Mouse (Mus musculus): Measurements from ENCODE around the gene Rgcc. TPM values are rescaled to one million over a fixed set of nuclear protein-coding genes. Genes with fewer than 3 reads are reported as not detected.
A peak's percentile ranks its signal among the peaks of the same experiment; 100 is the strongest.

The Rgcc gene
- total and polyA plus RNA-seq, 3 experiments: 66.4 to 124 (median 116) TPM

DNA sequence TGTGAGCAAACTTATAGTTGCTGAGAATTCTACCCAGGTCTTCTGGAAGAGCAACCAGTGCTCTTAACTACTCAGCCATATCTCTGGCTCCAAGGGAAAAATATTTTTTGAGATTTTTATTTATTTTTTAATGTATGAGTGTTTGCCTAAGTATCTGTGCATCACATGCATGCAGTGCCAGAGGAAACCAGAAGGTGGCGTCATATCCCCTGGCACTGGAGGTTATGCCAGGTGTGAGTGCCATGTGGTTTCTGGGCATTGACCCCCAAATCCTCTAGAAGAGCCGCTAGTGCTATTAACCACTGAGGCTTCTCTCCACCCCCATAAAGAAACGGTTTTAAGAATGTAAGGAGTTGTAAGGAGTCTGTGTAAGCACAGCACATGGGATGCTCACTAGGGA, 13.2 kb downstream of the Rgcc start:
- peaks cover 3% of the 10 kb centered on the region; the same call in 1 of the 2 replicates for H3K4me1 ChIP-seq (ENCODE audit: control insufficient read depth, insufficient read depth, low read length)
- no peak for DNase-seq
- H3K27ac ChIP-seq: no peak overlapping the region
- no peaks in the 10 kb centered on the region for H3K79me2 ChIP-seq (replicated peaks; ENCODE audit: control insufficient read depth, insufficient read depth, low read length)
- no peak for TF ChIP-seq EP300 (IDR thresholded peaks at IDR 0.05; ENCODE audit: insufficient read depth, low read depth, low read length)
- TF ChIP-seq CTCF (IDR thresholded peaks at IDR 0.05): peak; percentile 65
- TF ChIP-seq POLR2A (IDR thresholded peaks at IDR 0.05; ENCODE audit: insufficient read depth, low read depth, low read length): no peak
- intact Hi-C loops (cut with DNase I): no loop called here
- H3K9ac ChIP-seq (ENCODE audit: low read depth, low read length): no peak overlapping the region
- peaks cover 18% of the 10 kb centered on the region for H3K36me3 ChIP-seq (ENCODE audit: control insufficient read depth, insufficient read depth, low read length)
- no peak overlapping the region for H3K4me3 ChIP-seq
- 80% methylated on average over 3 of the region's 3 CpGs for WGBS
- no peaks in the 10 kb centered on the region for H3K27me3 ChIP-seq (ENCODE audit: control insufficient read depth, insufficient read depth, low read length)

DNA sequence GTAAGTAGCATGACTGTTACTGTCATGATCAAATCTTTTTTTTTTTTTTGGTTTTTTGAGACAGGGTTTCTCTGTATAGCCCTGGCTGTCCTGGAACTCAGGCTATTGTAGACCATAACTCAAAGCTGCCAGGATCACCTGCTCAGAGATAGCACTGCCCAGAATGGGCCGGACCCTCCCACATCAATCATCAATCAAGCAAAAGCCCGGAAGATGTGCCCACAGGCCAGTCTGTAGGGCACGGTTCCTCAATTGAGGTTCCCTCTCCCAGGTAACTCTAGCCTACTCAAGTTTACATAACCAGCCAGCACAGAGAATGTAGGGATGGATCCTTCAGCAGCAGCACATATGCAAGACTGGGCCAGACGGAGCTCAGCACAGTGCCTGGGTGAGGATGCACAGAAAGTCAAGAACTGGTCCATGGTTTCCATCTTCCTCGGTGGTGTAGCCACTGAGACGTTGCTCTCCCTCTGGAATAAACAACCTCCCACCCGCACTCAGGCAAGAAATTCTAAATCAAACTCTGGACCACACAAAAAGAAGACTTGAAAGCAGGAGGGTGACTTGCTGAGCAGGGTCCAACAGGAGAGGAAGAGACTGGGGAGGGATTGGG, 14.1 kb downstream of the Rgcc start:
- no peak for DNase-seq
- no peak overlapping the region for H3K9ac ChIP-seq (ENCODE audit: low read depth, low read length)
- peaks cover 11% of the 10 kb centered on the region for H3K36me3 ChIP-seq (ENCODE audit: control insufficient read depth, insufficient read depth, low read length)
- 84% methylated on average over 7 of the region's 7 CpGs for WGBS
- no peak overlapping the region for H3K4me3 ChIP-seq
- H3K27me3 ChIP-seq (ENCODE audit: control insufficient read depth, insufficient read depth, low read length): no peaks in the 10 kb centered on the region
- no peak overlapping the region for H3K27ac ChIP-seq
- H3K79me2 ChIP-seq (replicated peaks; ENCODE audit: control insufficient read depth, insufficient read depth, low read length): no peaks in the 10 kb centered on the region
- intact Hi-C loops (cut with DNase I): no loop called here
- TF ChIP-seq CTCF (IDR thresholded peaks at IDR 0.05) (no peak), POLR2A (IDR thresholded peaks at IDR 0.05; ENCODE audit: insufficient read depth, low read depth, low read length) (peak; percentile 54; the same call in 1 of the 2 replicates), EP300 (IDR thresholded peaks at IDR 0.05; ENCODE audit: insufficient read depth, low read depth, low read length) (0 out of 2 replicates have a peak, but pooled peaks have one; percentile 20)
- peaks cover 3% of the 10 kb centered on the region; the same call in 1 of the 2 replicates for H3K4me1 ChIP-seq (ENCODE audit: control insufficient read depth, insufficient read depth, low read length)

DNA sequence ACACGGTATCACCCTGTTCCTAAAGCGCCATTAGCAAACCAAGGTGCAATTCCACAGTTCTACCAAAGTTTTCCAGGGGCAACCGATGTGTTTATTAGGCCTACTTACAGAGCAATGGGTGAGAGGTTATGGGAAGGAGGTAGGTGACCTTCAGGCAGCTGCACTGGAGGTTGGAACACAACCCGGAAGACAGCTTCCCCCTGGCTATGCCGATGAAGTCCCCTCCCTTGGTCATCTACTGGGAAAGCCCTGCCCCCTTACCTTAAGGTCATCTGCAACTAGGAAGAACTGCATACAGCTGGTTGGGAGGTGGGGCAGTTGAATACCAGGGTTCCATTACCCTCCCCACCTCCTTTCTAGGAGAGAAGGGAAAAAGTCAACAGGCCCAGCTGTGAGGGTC, 15.9 kb downstream of the Rgcc start:
- H3K27ac ChIP-seq: no peak overlapping the region
- no peak overlapping the region for H3K4me3 ChIP-seq
- no peaks in the 10 kb centered on the region for H3K79me2 ChIP-seq (replicated peaks; ENCODE audit: control insufficient read depth, insufficient read depth, low read length)
- peaks cover 2% of the 10 kb centered on the region for H3K36me3 ChIP-seq (ENCODE audit: control insufficient read depth, insufficient read depth, low read length)
- intact Hi-C loops (cut with DNase I): no loop called here
- DNase-seq: no peak
- H3K27me3 ChIP-seq (ENCODE audit: control insufficient read depth, insufficient read depth, low read length): no peaks in the 10 kb centered on the region
- 83% methylated on average over 5 of the region's 5 CpGs for WGBS
- H3K4me1 ChIP-seq (ENCODE audit: control insufficient read depth, insufficient read depth, low read length): peaks cover under 1% of the 10 kb centered on the region; the same call in 1 of the 2 replicates
- TF ChIP-seq CTCF (IDR thresholded peaks at IDR 0.05) (no peak), POLR2A (IDR thresholded peaks at IDR 0.05; ENCODE audit: insufficient read depth, low read depth, low read length) (no peak)
- H3K9ac ChIP-seq (ENCODE audit: low read depth, low read length): no peak overlapping the region

DNA sequence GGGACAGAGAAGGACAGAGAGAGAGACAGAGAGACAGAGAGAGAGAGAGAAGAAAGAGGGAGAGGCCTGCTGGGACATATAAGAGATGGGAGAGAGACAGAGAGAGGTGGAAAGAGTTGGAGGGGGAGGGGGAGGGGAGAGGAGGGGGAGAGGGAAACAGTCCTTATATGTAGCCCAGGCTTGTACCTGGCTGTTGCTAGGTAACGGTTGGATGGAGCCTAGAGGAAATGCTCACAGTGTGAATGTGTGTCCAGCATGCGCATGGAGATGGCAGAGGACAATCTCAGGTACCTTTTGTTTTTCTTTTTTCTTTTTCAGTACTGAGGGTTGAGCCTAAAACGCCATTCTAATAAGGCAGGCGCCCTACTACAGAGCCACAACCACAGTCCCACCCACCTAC, 16.8 kb downstream of the Rgcc start:
- WGBS: 88% methylated on average over 4 of the region's 4 CpGs
- intact Hi-C loops (cut with DNase I): no loop called here
- Histone ChIP-seq H3K27me3 (ENCODE audit: control insufficient read depth, insufficient read depth, low read length) (no peaks in the 10 kb centered on the region), H3K9ac (ENCODE audit: low read depth, low read length) (no peak overlapping the region), H3K4me3 (no peak overlapping the region), H3K4me1 (ENCODE audit: control insufficient read depth, insufficient read depth, low read length) (peaks cover 5% of the 10 kb centered on the region), H3K79me2 (replicated peaks; ENCODE audit: control insufficient read depth, insufficient read depth, low read length) (no peaks in the 10 kb centered on the region), H3K27ac (no peak overlapping the region), H3K36me3 (ENCODE audit: control insufficient read depth, insufficient read depth, low read length) (0 out of 2 replicates have a peak, but pooled peaks cover 2% of the 10 kb centered on the region)
- TF ChIP-seq POLR2A (IDR thresholded peaks at IDR 0.05; ENCODE audit: insufficient read depth, low read depth, low read length): no peak
- TF ChIP-seq CTCF (IDR thresholded peaks at IDR 0.05): no peak
- no peak for TF ChIP-seq EP300 (IDR thresholded peaks at IDR 0.05; ENCODE audit: insufficient read depth, low read depth, low read length)
- no peak for DNase-seq

DNA sequence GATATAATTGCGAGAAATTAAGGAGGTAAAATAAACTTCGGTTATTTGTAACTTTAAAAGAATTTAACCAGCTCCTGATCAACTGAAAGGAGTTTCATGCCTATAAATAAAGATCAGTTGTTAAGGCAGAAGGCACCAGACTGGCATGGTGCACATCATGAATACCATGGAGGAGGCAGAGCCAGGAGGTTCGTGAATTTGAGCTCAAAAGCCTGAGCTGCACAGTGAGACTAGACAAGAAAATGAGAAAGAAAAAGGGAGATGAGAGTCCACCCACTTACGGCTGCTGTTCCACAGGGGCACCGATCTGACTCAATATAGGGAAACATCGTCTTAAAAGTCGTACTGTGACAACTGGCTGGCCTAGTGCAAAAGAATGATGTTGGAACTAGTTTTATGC, 17.5 kb downstream of the Rgcc start:
- H3K27ac ChIP-seq: no peak overlapping the region
- no peak overlapping the region for H3K9ac ChIP-seq (ENCODE audit: low read depth, low read length)
- H3K27me3 ChIP-seq (ENCODE audit: control insufficient read depth, insufficient read depth, low read length): no peaks in the 10 kb centered on the region
- H3K4me1 ChIP-seq (ENCODE audit: control insufficient read depth, insufficient read depth, low read length): peaks cover 8% of the 10 kb centered on the region
- H3K4me3 ChIP-seq: no peak overlapping the region
- intact Hi-C loops (cut with DNase I): no loop called here
- 0 out of 2 replicates have a peak, but pooled peaks cover 2% of the 10 kb centered on the region for H3K36me3 ChIP-seq (ENCODE audit: control insufficient read depth, insufficient read depth, low read length)
- no peak for DNase-seq
- no peak for TF ChIP-seq POLR2A (IDR thresholded peaks at IDR 0.05; ENCODE audit: insufficient read depth, low read depth, low read length)
- no peak for TF ChIP-seq EP300 (IDR thresholded peaks at IDR 0.05; ENCODE audit: insufficient read depth, low read depth, low read length)
- WGBS: 94% methylated on average over 7 of the region's 7 CpGs
- H3K79me2 ChIP-seq (replicated peaks; ENCODE audit: control insufficient read depth, insufficient read depth, low read length): no peaks in the 10 kb centered on the region

DNA sequence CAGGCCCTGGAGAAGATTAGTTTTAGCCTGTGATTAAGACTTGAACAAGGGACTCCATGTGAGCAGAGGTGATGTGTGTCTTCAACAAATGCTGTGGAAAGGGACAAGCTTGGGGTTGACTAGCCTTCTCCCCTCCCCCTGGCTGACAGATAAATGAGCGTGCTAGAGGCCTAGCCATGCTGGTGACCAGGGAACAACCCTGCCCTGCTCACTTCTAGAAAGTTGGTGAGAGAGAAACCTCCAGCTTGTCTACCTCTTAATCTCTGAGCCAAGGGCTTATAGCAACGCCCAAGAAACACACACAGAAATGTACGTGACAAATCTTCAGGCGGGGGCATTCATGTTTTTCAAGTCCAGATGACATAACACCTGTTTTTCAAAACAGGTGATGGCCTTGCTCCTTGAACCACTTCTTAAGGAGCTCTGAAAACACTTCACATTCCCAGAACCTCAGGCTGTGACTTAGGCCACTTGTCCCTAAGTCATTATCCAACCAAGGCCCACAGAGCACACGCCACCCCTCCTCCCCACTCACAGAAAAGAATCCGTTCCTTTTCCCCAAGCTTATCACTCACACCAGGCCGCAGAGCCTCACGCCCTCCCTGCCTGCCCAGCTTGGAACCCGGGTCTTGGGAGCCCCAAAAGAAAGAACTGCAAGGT, 19.4 kb downstream of the Rgcc start:
- TF ChIP-seq CTCF (IDR thresholded peaks at IDR 0.05) (no peak), EP300 (IDR thresholded peaks at IDR 0.05; ENCODE audit: insufficient read depth, low read depth, low read length) (no peak), POLR2A (IDR thresholded peaks at IDR 0.05; ENCODE audit: insufficient read depth, low read depth, low read length) (no peak)
- H3K36me3 ChIP-seq (ENCODE audit: control insufficient read depth, insufficient read depth, low read length): peaks cover 2% of the 10 kb centered on the region
- WGBS: 83% methylated on average over 9 of the region's 9 CpGs
- peak overlapping the region; percentile 28 for H3K27ac ChIP-seq
- H3K9ac ChIP-seq (ENCODE audit: low read depth, low read length): no peak overlapping the region
- H3K4me1 ChIP-seq (ENCODE audit: control insufficient read depth, insufficient read depth, low read length): peaks cover 15% of the 10 kb centered on the region
- DNase-seq: peak in 1 of 2 experiments; percentile 2
- H3K4me3 ChIP-seq: no peak overlapping the region
- H3K79me2 ChIP-seq (replicated peaks; ENCODE audit: control insufficient read depth, insufficient read depth, low read length): no peaks in the 10 kb centered on the region
- no peaks in the 10 kb centered on the region for H3K27me3 ChIP-seq (ENCODE audit: control insufficient read depth, insufficient read depth, low read length)
- intact Hi-C loops (cut with DNase I): no loop called here

Data from heart, adult 2 months (tissue).